Comparison of ENCODE assay signal across 7 mouse cellular contexts in genomic region chrX:75675271-75675670, GRCm38 (mm10).
DNase-seq lines count a peak whose midpoint lies in the region; TF ChIP-seq lines count a peak whose summit lies in the region.
"Not testable (repeated sequence)": the region's sequence is repeated elsewhere in the genome, so short reads cannot be mapped to it uniquely, and the experiment has no call there.

No protein-coding gene starts in this region.

- 99% methylated on average over 8 of the region's 8 CpGs for WGBS in cerebellum, adult 2 months

- not testable (repeated sequence) for H3K4me1 ChIP-seq in cerebellum, adult 2 months (ENCODE audit: control insufficient read depth, insufficient read depth, low read length)

- not testable (repeated sequence) for H3K27me3 ChIP-seq in cerebellum, adult 2 months (ENCODE audit: control insufficient read depth, insufficient read depth, low read length)

- not testable (repeated sequence) for TF ChIP-seq POLR2A in cerebellum, adult 2 months (IDR thresholded peaks at IDR 0.05; ENCODE audit: borderline replicate concordance, insufficient read depth, low read length)

- peak; percentile 8 to 23 for DNase-seq in adrenal gland, adult (ENCODE audit: inconsistent age in 2 of 2, low spot score in 1 of 2)
- peak; percentile 60 for DNase-seq in cerebellum, adult 11-12 months
- DNase-seq in cerebellum, adult 2 months, result peak; percentile 6 to 13
- peak; percentile 61 for DNase-seq in cerebellum, adult 9-10 months
- DNase-seq in cerebellum, postnatal 14 days, result peak; percentile 3 to 9
- DNase-seq in kidney, adult 9 months, result peak; percentile 3
- peak; percentile 17 to 22 for DNase-seq in right cerebral cortex, postnatal 10 days (ENCODE audit: low spot score in 2 of 2)

- not testable (repeated sequence) for TF ChIP-seq CTCF in cerebellum, adult 2 months (IDR thresholded peaks at IDR 0.05; ENCODE audit: borderline replicate concordance, insufficient read depth, low read depth, low read length)

- H3K27ac ChIP-seq in cerebellum, adult 2 months (ENCODE audit: insufficient read depth, low read length), result not testable (repeated sequence)

- H3K4me3 ChIP-seq in cerebellum, adult 2 months (replicated peaks; ENCODE audit: insufficient read depth, low read depth, low read length), result not testable (repeated sequence)

Comparison
In these comparisons a context has a peak if more than half of its experiments do, and no peak if none do; other contexts are left out.
1. DNase-seq: peak in every context shown above with its lines; median percentile 61 in cerebellum, adult 9-10 months; 60 in cerebellum, adult 11-12 months; 20 in right cerebral cortex, postnatal 10 days; 16 in adrenal gland, adult; 10 in cerebellum, adult 2 months; 6 in cerebellum, postnatal 14 days; 3 in kidney, adult 9 months.